Mouse (Mus musculus) monocyte, adult 2 months (primary cell): Measurements from ENCODE around the gene Emc4.

Experiments
- DNase-seq, 2 experiments: peaks; one replicate each; pipeline ENCODE4 v3.0.0; 2022; ENCODE audit warnings: low spot score in 2 of 2, low read depth in 1 of 2

The Emc4 gene

DNA sequence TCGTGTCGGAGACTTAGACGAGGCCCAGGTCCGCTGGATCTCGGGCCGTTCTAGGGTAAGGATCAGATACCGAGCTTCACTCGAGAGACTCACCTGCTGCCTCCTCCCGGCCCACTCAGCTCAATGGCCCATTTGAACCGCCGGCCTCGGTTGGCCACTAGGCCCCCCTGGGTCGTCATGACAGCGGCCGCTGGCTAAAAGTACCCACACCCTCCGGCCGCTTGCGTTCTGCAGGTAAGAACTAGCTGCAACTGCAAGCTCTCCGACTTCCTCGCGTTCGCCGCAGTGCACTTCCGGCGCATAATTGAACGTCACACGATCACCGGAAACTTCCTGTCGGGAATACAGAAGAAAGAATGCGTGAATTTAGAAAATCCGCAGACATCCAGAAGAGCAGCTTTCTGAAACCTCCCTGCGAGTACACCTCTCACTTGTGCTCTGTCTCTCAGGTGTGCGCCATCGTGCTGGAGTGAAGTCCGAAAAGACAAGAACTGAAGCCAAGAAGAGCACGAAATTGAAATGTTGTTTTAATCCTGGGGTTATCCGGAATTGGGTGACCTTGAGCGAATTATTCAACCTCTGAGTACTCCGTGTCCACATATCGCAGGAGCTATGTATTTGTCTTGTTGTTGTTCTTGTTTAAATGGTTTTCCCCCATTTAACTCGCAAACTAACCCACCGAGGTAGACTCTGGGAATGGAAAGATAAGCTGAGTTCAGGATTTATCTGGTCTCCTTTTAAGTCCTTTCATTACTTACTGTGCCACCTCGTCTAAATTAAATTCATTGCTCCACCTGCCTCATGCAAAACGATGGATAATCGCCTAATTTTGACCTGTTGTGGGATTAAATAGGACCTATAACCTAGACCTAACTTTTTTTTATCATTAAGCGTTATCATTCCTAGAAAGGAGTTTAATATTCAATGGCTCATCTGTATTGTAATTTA, at the start of gene Emc4:
TSS of gene Emc4 (minus strand) at position 302 of the 948 bp plus-strand sequence.
- peak; percentile 45 to 68 for DNase-seq

DNA sequence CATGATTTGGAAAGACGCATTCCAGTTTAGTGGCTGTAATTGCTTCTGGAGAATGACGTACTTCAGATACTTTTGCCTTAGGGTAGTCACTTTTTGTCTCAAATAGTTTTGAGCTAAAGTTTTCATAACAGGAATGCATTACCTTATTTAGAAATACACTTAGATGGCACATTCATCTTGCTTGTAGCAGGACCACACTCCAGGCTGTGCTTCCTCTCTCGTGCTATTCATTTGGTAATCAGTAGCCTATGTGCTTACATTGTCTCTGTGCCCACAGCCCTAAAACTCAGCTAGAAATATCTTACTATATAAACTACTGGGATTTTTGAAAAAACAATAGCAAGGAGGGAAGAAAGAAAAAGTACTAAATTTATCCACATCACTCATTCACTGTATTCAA, 39.2 kb upstream of the Emc4 start:
- no peak for DNase-seq

- DNase-seq, result no peak
Measured at GRCm38 (mm10) chr2:112396649-112397048, 28.8 kb upstream of the Emc4 start.

DNA sequence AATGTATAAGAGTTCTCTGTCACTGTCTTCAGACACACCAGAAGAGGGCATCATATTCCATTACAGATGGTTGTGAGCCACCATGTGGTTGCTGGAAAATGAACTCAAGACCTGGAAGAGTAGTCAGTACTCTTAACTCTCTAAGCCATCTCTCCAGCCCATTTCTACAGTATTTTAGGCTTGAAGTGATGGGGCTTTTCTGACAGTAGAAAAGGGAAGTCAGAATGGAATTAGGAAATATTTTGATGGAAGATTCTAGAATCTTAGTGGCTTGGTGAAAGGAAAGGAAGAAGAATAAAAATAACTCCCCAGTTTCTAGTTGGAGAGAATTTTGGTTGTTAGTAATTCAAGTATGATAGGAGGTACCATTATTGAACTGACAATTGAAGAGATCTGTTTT, 26.1 kb upstream of the Emc4 start:
- no peak for DNase-seq

DNA sequence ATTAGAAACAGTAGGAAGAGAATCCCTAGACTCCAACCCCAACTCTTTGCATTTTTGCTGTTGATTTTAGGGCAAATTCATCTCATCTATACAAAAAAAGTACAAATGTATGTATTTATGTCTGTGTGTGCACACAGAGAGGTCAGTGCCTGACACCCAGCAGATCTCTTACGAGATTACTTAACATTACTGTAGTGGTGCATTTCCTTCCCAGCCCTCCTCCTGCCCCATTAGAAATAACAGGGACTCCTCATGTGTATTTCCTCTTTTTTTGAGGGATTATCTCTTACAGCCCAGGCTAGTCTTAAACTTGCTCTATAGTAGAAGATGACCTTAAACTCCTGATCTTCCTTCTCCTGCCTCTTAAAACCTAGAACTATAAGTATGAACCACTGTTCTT, 24.9 kb upstream of the Emc4 start:
- DNase-seq, result no peak

DNA sequence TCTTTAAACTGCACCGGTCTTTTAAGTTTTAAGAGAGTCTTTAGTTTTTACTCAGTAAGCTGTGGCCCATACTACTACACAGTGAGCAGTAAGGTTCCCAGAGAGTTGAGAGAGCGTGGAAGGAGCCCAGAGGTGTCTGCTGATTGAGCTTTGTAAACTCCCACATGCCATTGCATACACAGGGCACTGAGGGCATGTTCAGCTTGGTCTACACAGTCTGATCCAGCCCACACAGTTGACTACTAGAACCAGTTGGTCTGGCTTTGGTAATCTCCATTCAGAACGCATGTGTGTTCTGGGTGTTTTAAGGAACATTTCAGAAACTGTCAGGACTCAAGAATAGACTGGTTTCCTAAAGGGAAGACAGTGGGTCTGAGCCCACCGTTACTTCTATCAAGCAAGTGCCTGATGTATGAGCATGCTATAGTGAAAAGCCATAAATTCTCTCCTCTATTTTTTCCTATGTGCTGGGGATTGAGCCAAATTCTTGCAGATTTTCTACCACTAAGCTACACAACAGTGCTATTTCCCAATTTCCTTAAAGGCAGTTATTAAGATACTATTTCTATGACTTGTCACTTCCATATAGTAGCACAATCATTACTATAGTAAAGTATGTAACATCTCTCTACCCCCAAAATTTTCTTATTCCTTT, 23.6 kb upstream of the Emc4 start:
- no peak for DNase-seq

GRCm38 (mm10) chr2:112390843-112391242, 23.0 kb upstream of the Emc4 start:
- no peak for DNase-seq

GRCm38 (mm10) chr2:112381219-112381618, 13.4 kb upstream of the Emc4 start:
- no peak for DNase-seq

DNA sequence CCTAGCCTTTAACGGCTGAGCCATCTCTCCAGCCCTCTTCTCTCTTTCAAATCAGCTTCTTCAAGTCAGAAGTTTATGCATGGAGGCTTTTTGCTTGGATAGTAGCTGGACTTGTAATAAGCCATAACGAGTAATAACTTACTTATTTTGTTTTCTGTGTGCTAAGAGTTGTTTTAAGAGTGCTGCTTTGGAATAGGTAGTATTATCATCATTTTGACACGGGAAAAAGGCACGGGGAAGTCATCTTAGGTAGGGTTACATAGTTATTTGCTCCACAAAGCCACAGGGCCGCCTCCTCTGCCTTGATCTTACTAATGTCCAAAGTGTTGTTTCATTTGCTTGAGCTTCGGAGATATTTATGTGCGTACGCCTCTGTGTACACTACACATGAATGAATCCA, 12.3 kb upstream of the Emc4 start:
- no peak for DNase-seq

GRCm38 (mm10) chr2:112378973-112379898, 11.4 kb upstream of the Emc4 start, which contains the start of gene Katnbl1:
TSS of gene Katnbl1 (plus strand) at chr2:112379211.
- peak; percentile 74 to 89 for DNase-seq

DNA sequence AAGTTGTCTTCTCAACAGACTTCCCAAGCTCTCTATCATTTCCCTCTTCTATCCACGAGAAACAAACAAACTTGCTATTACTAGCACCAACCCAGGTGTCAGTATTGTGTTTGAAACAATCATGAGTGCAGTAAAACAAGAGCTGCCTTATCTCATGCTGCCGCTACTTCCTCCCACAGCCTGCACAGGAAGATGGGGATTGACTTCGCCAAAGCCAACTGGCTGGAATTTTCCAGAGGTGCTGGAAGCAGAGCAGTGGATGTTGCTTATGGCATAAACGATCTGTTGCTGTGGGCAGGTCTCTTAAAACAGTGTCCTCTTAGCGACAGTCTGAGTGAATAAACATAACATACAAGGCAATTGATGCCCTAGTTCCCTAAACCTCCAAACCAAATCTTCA, 6.8 kb upstream of the Emc4 start:
- no peak for DNase-seq

GRCm38 (mm10) chr2:112373141-112373540, 5.3 kb upstream of the Emc4 start:
- no peak for DNase-seq

DNA sequence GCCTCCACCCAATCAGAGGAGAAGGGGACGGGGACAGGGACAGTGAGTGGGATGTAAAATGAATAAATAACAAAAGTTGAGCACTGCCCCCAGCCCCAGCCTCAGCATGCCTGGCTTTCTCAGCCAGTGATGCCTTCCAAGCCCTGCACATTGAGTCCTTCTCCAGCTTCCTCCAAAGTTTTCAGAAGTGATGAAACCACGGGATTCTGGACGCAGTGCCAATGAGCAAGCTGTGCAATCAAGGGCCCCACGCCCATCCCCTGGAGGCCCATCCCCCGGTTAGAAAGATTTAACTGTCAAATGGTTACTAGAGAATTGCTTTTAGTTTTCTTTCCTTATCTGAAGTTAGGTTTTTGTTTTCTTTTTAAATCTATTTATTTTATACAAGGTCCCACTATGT, 2.1 kb upstream of the Emc4 start:
- no peak for DNase-seq

GRCm38 (mm10) chr2:112367222-112367621, 605 bp downstream of the Emc4 start:
- no peak for DNase-seq

DNA sequence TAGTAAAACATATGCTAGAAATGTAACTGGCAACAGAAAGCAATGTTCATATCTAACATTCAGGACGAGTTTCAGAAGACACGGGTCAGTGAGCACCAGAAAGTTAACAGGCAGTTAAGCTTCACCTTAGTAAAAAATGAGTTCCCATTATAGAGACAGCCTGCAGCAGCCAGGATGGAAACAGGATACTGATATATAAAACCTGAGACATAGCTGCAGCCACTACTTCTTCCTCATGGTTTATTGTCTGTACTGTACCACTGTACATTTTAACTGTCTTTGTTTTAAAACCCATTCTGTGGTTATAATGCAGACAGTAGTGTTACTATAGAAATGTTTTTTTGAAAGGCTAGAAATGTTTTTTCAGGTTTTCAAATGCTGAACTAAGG, 7.1 kb downstream of the Emc4 start:
- no peak for DNase-seq

DNA sequence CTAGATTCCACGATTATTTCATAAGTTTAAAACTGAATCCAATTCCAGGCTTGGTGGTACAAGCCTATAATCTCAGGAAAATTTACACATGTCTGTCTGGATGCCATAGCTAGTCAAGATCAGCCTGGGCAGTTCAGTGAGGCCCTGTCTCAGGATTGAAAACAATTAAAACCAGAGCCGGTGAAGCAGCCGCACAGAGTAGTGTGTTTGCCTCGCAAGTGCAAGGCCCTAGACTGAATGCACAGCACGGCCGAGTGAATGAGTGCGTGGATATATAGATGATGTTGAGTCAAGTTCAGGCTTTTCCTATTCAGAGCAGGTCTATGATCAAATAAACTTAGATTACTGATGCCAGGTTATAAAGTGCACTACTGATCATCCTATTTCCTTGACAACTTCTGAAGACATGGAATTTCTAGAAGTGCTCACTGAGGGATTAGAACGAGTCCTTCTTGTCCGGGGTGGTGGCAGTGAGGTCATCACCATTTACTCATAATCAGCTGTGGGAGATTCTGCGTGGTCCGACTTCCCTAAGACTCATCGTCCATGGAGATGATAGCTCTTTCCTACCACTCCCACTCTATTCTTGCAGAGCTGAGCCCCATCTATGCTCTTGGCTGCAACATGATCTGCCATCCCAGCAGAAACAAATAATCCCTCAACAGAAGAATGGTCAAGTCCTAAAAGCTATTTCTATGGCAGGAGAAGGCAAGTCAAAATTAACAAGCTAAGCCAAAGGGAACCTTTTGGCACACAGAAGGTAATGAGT, 7.6 kb downstream of the Emc4 start:
- no peak for DNase-seq

GRCm38 (mm10) chr2:112359611-112360010, 8.2 kb downstream of the Emc4 start:
- no peak for DNase-seq

- DNase-seq, result no peak
Measured at GRCm38 (mm10) chr2:112353685-112354455, 14.0 kb downstream of the Emc4 start.

- DNase-seq, result no peak
Measured at GRCm38 (mm10) chr2:112348246-112348645, 19.6 kb downstream of the Emc4 start.

DNA sequence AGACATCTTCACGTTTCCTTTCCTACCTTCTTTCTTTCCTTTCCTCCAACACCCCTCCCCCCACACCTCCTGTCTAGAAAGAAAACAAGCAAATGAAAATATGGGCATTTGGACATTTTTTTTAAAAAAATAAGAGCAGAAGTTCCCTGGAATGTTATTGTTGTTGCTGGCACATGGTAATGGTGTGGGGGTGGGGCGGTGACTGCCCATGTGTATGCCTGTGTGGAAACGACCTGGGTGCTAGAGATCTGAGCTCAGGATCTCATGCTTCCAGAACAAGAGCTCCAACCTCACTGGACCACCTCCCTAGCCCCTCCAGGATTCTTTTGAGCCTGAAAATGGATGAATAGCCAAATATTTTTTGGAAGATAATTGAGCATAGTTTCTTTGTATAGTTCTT, 26.7 kb downstream of the Emc4 start:
- DNase-seq, result no peak
